Mouse (Mus musculus): ENCODE measurements around the gene Esm1. TPM values are rescaled to one million over a fixed set of nuclear protein-coding genes. Genes with fewer than 3 reads are reported as not detected.

Esm1 gene
- total and polyA plus RNA-seq, 3 experiments: 0.34 to 0.94 (median 0.53) TPM

GRCm38 (mm10) chr13:113183720-113184119 lies 25.7 kb upstream of the Esm1 start:
- no peak overlapping the region for H3K9ac ChIP-seq (ENCODE audit: low read depth, low read length)
- H3K4me1 ChIP-seq (ENCODE audit: control insufficient read depth, insufficient read depth, low read length): no peaks in the 10 kb centered on the region
- no peak overlapping the region for H3K4me3 ChIP-seq
- DNase-seq: no peak
- no peaks in the 10 kb centered on the region for H3K79me2 ChIP-seq (replicated peaks; ENCODE audit: control insufficient read depth, insufficient read depth, low read length)
- TF ChIP-seq EP300 (IDR thresholded peaks at IDR 0.05; ENCODE audit: insufficient read depth, low read depth, low read length) (no peak), POLR2A (IDR thresholded peaks at IDR 0.05; ENCODE audit: insufficient read depth, low read depth, low read length) (no peak), CTCF (IDR thresholded peaks at IDR 0.05) (no peak)
- H3K27me3 ChIP-seq (ENCODE audit: control insufficient read depth, insufficient read depth, low read length): no peaks in the 10 kb centered on the region
- H3K36me3 ChIP-seq (ENCODE audit: control insufficient read depth, insufficient read depth, low read length): no peaks in the 10 kb centered on the region
- no peak overlapping the region for H3K27ac ChIP-seq
- 82% methylated on average over 4 of the region's 4 CpGs for WGBS
- intact Hi-C loops (cut with DNase I): no loop called here

- DNase-seq: no peak
- WGBS: 70% methylated on average over 13 of the region's 13 CpGs
- Histone ChIP-seq H3K79me2 (replicated peaks; ENCODE audit: control insufficient read depth, insufficient read depth, low read length) (no peaks in the 10 kb centered on the region), H3K4me1 (ENCODE audit: control insufficient read depth, insufficient read depth, low read length) (no peaks in the 10 kb centered on the region), H3K36me3 (ENCODE audit: control insufficient read depth, insufficient read depth, low read length) (no peaks in the 10 kb centered on the region), H3K9ac (ENCODE audit: low read depth, low read length) (no peak overlapping the region), H3K27me3 (ENCODE audit: control insufficient read depth, insufficient read depth, low read length) (no peaks in the 10 kb centered on the region), H3K4me3 (no peak overlapping the region), H3K27ac (no peak overlapping the region)
- TF ChIP-seq CTCF (IDR thresholded peaks at IDR 0.05) (no peak), POLR2A (IDR thresholded peaks at IDR 0.05; ENCODE audit: insufficient read depth, low read depth, low read length) (no peak), EP300 (IDR thresholded peaks at IDR 0.05; ENCODE audit: insufficient read depth, low read depth, low read length) (no peak)
- intact Hi-C loops (cut with DNase I): no loop called here
Observed at GRCm38 (mm10) chr13:113196808-113197674, 12.4 kb upstream of the Esm1 start.

GRCm38 (mm10) chr13:113197872-113198502 lies 11.5 kb upstream of the Esm1 start:
- no peak for DNase-seq
- Histone ChIP-seq H3K27ac (no peak overlapping the region), H3K9ac (ENCODE audit: low read depth, low read length) (no peak overlapping the region), H3K4me3 (no peak overlapping the region), H3K79me2 (replicated peaks; ENCODE audit: control insufficient read depth, insufficient read depth, low read length) (no peaks in the 10 kb centered on the region), H3K36me3 (ENCODE audit: control insufficient read depth, insufficient read depth, low read length) (no peaks in the 10 kb centered on the region), H3K27me3 (ENCODE audit: control insufficient read depth, insufficient read depth, low read length) (no peaks in the 10 kb centered on the region), H3K4me1 (ENCODE audit: control insufficient read depth, insufficient read depth, low read length) (no peaks in the 10 kb centered on the region)
- intact Hi-C loops (cut with DNase I): no loop called here
- 82% methylated on average over 9 of the region's 9 CpGs for WGBS
- no peak for TF ChIP-seq CTCF (IDR thresholded peaks at IDR 0.05)
- no peak for TF ChIP-seq POLR2A (IDR thresholded peaks at IDR 0.05; ENCODE audit: insufficient read depth, low read depth, low read length)
- no peak for TF ChIP-seq EP300 (IDR thresholded peaks at IDR 0.05; ENCODE audit: insufficient read depth, low read depth, low read length)

GRCm38 (mm10) chr13:113199331-113199730 lies 10.1 kb upstream of the Esm1 start:
- Histone ChIP-seq H3K4me1 (ENCODE audit: control insufficient read depth, insufficient read depth, low read length) (no peaks in the 10 kb centered on the region), H3K27ac (no peak overlapping the region), H3K4me3 (no peak overlapping the region), H3K79me2 (replicated peaks; ENCODE audit: control insufficient read depth, insufficient read depth, low read length) (no peaks in the 10 kb centered on the region), H3K27me3 (ENCODE audit: control insufficient read depth, insufficient read depth, low read length) (no peaks in the 10 kb centered on the region), H3K36me3 (ENCODE audit: control insufficient read depth, insufficient read depth, low read length) (no peaks in the 10 kb centered on the region), H3K9ac (ENCODE audit: low read depth, low read length) (no peak overlapping the region)
- intact Hi-C loops (cut with DNase I): no loop called here
- no peak for TF ChIP-seq POLR2A (IDR thresholded peaks at IDR 0.05; ENCODE audit: insufficient read depth, low read depth, low read length)
- TF ChIP-seq CTCF (IDR thresholded peaks at IDR 0.05): no peak
- no peak for TF ChIP-seq EP300 (IDR thresholded peaks at IDR 0.05; ENCODE audit: insufficient read depth, low read depth, low read length)
- DNase-seq: no peak
- WGBS: 63% methylated on average over 3 of the region's 3 CpGs

GRCm38 (mm10) chr13:113200726-113201125 lies 8.7 kb upstream of the Esm1 start:
- no peak for DNase-seq
- Histone ChIP-seq H3K9ac (ENCODE audit: low read depth, low read length) (no peak overlapping the region), H3K36me3 (ENCODE audit: control insufficient read depth, insufficient read depth, low read length) (no peaks in the 10 kb centered on the region), H3K27ac (no peak overlapping the region), H3K4me1 (ENCODE audit: control insufficient read depth, insufficient read depth, low read length) (no peaks in the 10 kb centered on the region), H3K27me3 (ENCODE audit: control insufficient read depth, insufficient read depth, low read length) (no peaks in the 10 kb centered on the region), H3K4me3 (no peak overlapping the region), H3K79me2 (replicated peaks; ENCODE audit: control insufficient read depth, insufficient read depth, low read length) (no peaks in the 10 kb centered on the region)
- intact Hi-C loops (cut with DNase I): no loop called here
- no peak for TF ChIP-seq POLR2A (IDR thresholded peaks at IDR 0.05; ENCODE audit: insufficient read depth, low read depth, low read length)
- no peak for TF ChIP-seq EP300 (IDR thresholded peaks at IDR 0.05; ENCODE audit: insufficient read depth, low read depth, low read length)
- TF ChIP-seq CTCF (IDR thresholded peaks at IDR 0.05): no peak
- 76% methylated on average over 8 of the region's 8 CpGs for WGBS

GRCm38 (mm10) chr13:113201631-113202030 lies 7.8 kb upstream of the Esm1 start:
- peak in 1 of 2 experiments; percentile 14 for DNase-seq
- WGBS: 85% methylated on average over 2 of the region's 2 CpGs
- intact Hi-C loops (cut with DNase I): no loop called here

More at GRCm38 (mm10) chr13:113201631-113202030, 7.8 kb upstream of the Esm1 start:
- no peak overlapping the region for H3K9ac ChIP-seq (ENCODE audit: low read depth, low read length)
- no peaks in the 10 kb centered on the region for H3K36me3 ChIP-seq (ENCODE audit: control insufficient read depth, insufficient read depth, low read length)
- no peak overlapping the region for H3K27ac ChIP-seq
- no peaks in the 10 kb centered on the region for H3K79me2 ChIP-seq (replicated peaks; ENCODE audit: control insufficient read depth, insufficient read depth, low read length)
- H3K27me3 ChIP-seq (ENCODE audit: control insufficient read depth, insufficient read depth, low read length): no peaks in the 10 kb centered on the region
- no peaks in the 10 kb centered on the region for H3K4me1 ChIP-seq (ENCODE audit: control insufficient read depth, insufficient read depth, low read length)
- H3K4me3 ChIP-seq: no peak overlapping the region
- TF ChIP-seq EP300 (IDR thresholded peaks at IDR 0.05; ENCODE audit: insufficient read depth, low read depth, low read length) (no peak), CTCF (IDR thresholded peaks at IDR 0.05) (no peak), POLR2A (IDR thresholded peaks at IDR 0.05; ENCODE audit: insufficient read depth, low read depth, low read length) (no peak)
